Comparison of ENCODE assay signal across 8 mouse cellular contexts in genomic region chr13:57259920-57260319, GRCm38 (mm10).
DNase-seq lines count a peak whose midpoint lies in the region; ATAC-seq and TF ChIP-seq lines count a peak whose summit lies in the region.

No protein-coding gene starts in this region.

- intact Hi-C loops in gastrocnemius, postnatal 36 days (cut with DNase I), result loop anchor here (2.0 to 10.0 kb wide), 2 partner anchors 453 to 785 kb away; no protein-coding TSS in a partner anchor

- no peaks in the 10 kb centered on the region for H3K27me3 ChIP-seq in liver, embryonic 12.5 days (replicated peaks)
- H3K27me3 ChIP-seq in kidney, embryonic 16.5 days (ENCODE audit: insufficient read depth, low read length), result no peaks in the 10 kb centered on the region; the same call in 1 of the 2 replicates
- H3K27me3 ChIP-seq in liver, adult 2 months (ENCODE audit: control insufficient read depth, insufficient read depth, low read length), result no peaks in the 10 kb centered on the region

- WGBS in liver, embryonic 12.5 days (ENCODE audit: insufficient replicate concordance), result 5% methylated on average over 6 of the region's 6 CpGs
- WGBS in kidney, embryonic 16.5 days, result 6% methylated on average over 6 of the region's 6 CpGs
- 5% methylated on average over 6 of the region's 6 CpGs for WGBS in liver, adult 2 months

- no peak for TF ChIP-seq POLR2A in liver, adult 2 months (IDR thresholded peaks at IDR 0.05; ENCODE audit: extremely low read depth, insufficient read depth, low read length)

- no peak overlapping the region for H3K4me2 ChIP-seq in liver, embryonic 12.5 days
- no peak overlapping the region for H3K4me2 ChIP-seq in kidney, embryonic 16.5 days (replicated peaks; ENCODE audit: low read depth, low read length)

- TF ChIP-seq CTCF in liver, adult 2 months (IDR thresholded peaks at IDR 0.05; ENCODE audit: low read depth, low read length), result peak; percentile 75; the same call in 1 of the 2 replicates

- ATAC-seq in liver, embryonic 12.5 days, result no peak
- ATAC-seq in kidney, embryonic 16.5 days (ENCODE audit: low FRiP score, low TSS enrichment), result 0 out of 2 replicates have a peak, but pooled peaks have one; percentile 39

- no peak overlapping the region for H3K9ac ChIP-seq in liver, embryonic 12.5 days
- H3K9ac ChIP-seq in kidney, embryonic 16.5 days (replicated peaks; ENCODE audit: low read length), result no peak overlapping the region
- no peak overlapping the region for H3K9ac ChIP-seq in liver, adult 2 months (ENCODE audit: low read depth, low read length)

- H3K36me3 ChIP-seq in liver, embryonic 12.5 days, result no peaks in the 10 kb centered on the region
- no peaks in the 10 kb centered on the region for H3K36me3 ChIP-seq in kidney, embryonic 16.5 days (ENCODE audit: insufficient read depth, low read length)
- H3K36me3 ChIP-seq in liver, adult 2 months (ENCODE audit: control insufficient read depth, insufficient read depth, low read length), result no peaks in the 10 kb centered on the region

- H3K4me3 ChIP-seq in liver, embryonic 12.5 days, result no peak overlapping the region
- H3K4me3 ChIP-seq in kidney, embryonic 16.5 days (ENCODE audit: low read length), result no peak overlapping the region
- H3K4me3 ChIP-seq in liver, adult 2 months (ENCODE audit: insufficient read depth, low read depth, low read length), result no peak overlapping the region

- no peaks in the 10 kb centered on the region for H3K4me1 ChIP-seq in liver, embryonic 12.5 days
- H3K4me1 ChIP-seq in kidney, embryonic 16.5 days (ENCODE audit: insufficient read depth, low read length), result no peaks in the 10 kb centered on the region
- H3K4me1 ChIP-seq in liver, adult 2 months (ENCODE audit: control insufficient read depth, insufficient read depth, low read length), result no peaks in the 10 kb centered on the region

- peak; percentile 62 for DNase-seq in liver
- peak; percentile 84 to 88 for DNase-seq in cerebellum, postnatal 4 days (ENCODE audit: low spot score in 2 of 2)
- peak; percentile 45 to 62 for DNase-seq in gastrocnemius, postnatal 36 days
- DNase-seq in liver, adult 2 months (ENCODE audit: extremely low read depth, low read depth, low spot score), result peak; percentile 29
- peak; percentile 7 for DNase-seq in ovary, adult 18-20 months (ENCODE audit: low spot score)
- peak; percentile 78 for DNase-seq in thymus, postnatal 4 days

- no peaks in the 10 kb centered on the region for H3K79me2 ChIP-seq in liver, adult 2 months (ENCODE audit: control insufficient read depth, insufficient read depth, low read length)

- H3K9me3 ChIP-seq in liver, embryonic 12.5 days (replicated peaks), result no peaks in the 10 kb centered on the region
- H3K9me3 ChIP-seq in kidney, embryonic 16.5 days (ENCODE audit: low read length), result no peaks in the 10 kb centered on the region

- no peak overlapping the region for H3K27ac ChIP-seq in liver, embryonic 12.5 days
- no peak overlapping the region for H3K27ac ChIP-seq in kidney, embryonic 16.5 days (ENCODE audit: low read length)
- no peak overlapping the region for H3K27ac ChIP-seq in liver, adult 2 months (replicated peaks; ENCODE audit: insufficient read depth, low read depth, low read length)

Comparison
In these comparisons a context has a peak if more than half of its experiments do, and no peak if none do; other contexts are left out.
1. DNase-seq: peak in every context shown above with its lines; median percentile 86 in cerebellum, postnatal 4 days; 78 in thymus, postnatal 4 days; 62 in liver; 54 in gastrocnemius, postnatal 36 days; 29 in liver, adult 2 months; 7 in ovary, adult 18-20 months.